Mouse (Mus musculus) liver, postnatal 0 days (tissue): ENCODE data around the gene Tnip2.

Experiments used
- CTCF ChIP-seq: sonication (generic); IDR thresholded peaks from 2 replicates; pipeline ENCODE4 v1.5.1; 2016; ENCODE audit warnings: antibody characterized with exemption, low read depth
- EP300 ChIP-seq: IDR thresholded peaks from 2 replicates; pipeline ENCODE4 v1.6.1; 2016; ENCODE audit warnings: antibody characterized with exemption, low read depth, mild to moderate bottlenecking

- TF ChIP-seq EP300 = no peak
- peak; percentile 82 for TF ChIP-seq CTCF
Observed at GRCm38 (mm10) chr5:34547410-34547809, 33.6 kb upstream of the Tnip2 start.
